Mouse (Mus musculus) G1E (cell line): ENCODE results near the gene Lgals4. TPM values are rescaled to one million over a fixed set of nuclear protein-coding genes. Genes with fewer than 3 reads are reported as not detected.

Experiments used
- ATAC-seq: 2 replicates; pipeline ENCODE4 v1.8.0; 2016; ENCODE audit warnings: mild to moderate bottlenecking; ENCODE audit not compliant: insufficient number of reproducible peaks, poor library complexity, low FRiP score, severe bottlenecking; ENCODE audit errors: extremely low read depth
- DNase-seq: peaks from one replicate; pipeline ENCODE4 v3.0.0; 2012; ENCODE audit warnings: low spot score
- H3K27me3 ChIP-seq: 2 replicates; pipeline ENCODE4 v1.6.1; 2012; ENCODE audit warnings: mild to moderate bottlenecking, low read length, inconsistent platforms; ENCODE audit not compliant: insufficient read depth
- H3K36me3 ChIP-seq: replicated peaks from 2 replicates; pipeline ENCODE3; 2012; ENCODE audit warnings: mild to moderate bottlenecking, inconsistent platforms
- H3K4me1 ChIP-seq: 2 replicates; pipeline ENCODE4 v1.6.1; 2012; ENCODE audit warnings: low read depth, low read length, inconsistent platforms, mixed read lengths; ENCODE audit not compliant: insufficient read depth
- H3K4me3 ChIP-seq: 2 replicates; pipeline ENCODE4 v1.5.1; 2012; ENCODE audit warnings: low read depth, mild to moderate bottlenecking, inconsistent platforms, low read length, moderate library complexity, mixed read lengths
- H3K9me3 ChIP-seq: replicated peaks from 2 replicates; pipeline ENCODE4 v1.6.1; 2012; ENCODE audit warnings: inconsistent platforms
- CTCF ChIP-seq: IDR thresholded peaks from 2 replicates; pipeline ENCODE4 v1.5.1; 2012; ENCODE audit warnings: low read depth, low read length, inconsistent platforms, mixed read lengths
- GATA1 ChIP-seq: IDR thresholded peaks from 2 replicates; pipeline ENCODE4 v1.6.1; 2012; ENCODE audit warnings: borderline replicate concordance, low read length, inconsistent platforms, mixed read lengths
- GATA2 ChIP-seq: IDR thresholded peaks from 2 replicates; pipeline ENCODE4 v1.6.1; 2012; ENCODE audit warnings: low read depth, low read length, inconsistent platforms, borderline replicate concordance
- POLR2AphosphoS5 ChIP-seq: IDR thresholded peaks from 2 replicates; pipeline ENCODE4 v1.6.1; 2012; ENCODE audit warnings: low read depth, low read length, inconsistent platforms; ENCODE audit not compliant: insufficient replicate concordance
- TAL1 ChIP-seq: conservative IDR thresholded peaks from 2 replicates; pipeline ENCODE4 v1.6.1; 2012; ENCODE audit warnings: low read depth, low read length, inconsistent platforms, mixed read lengths
- polyA plus RNA-seq: library from polyadenylated mRNA; stranded (reverse); fragments of >175 nt; gene quantifications from 2 replicates; pipeline ENCODE4 v1.2.3, GENCODE M21; 2012
- total RNA-seq, 2 experiments: library from RNA; stranded (forward) in 1 of 2; stranded (reverse) in 1 of 2; fragments of 200-1000 nt in 1 of 2; fragments of >200 nt in 1 of 2; fragmentation: Nextera tagmentation in 1 of 2; gene quantifications; 2 replicates each; pipeline ENCODE4 v1.2.3; 2014 to 2017

Lgals4 gene
- total and polyA plus RNA-seq, 3 experiments: 0.68 to 3.4 (median 3.0) TPM

- peaks cover 19% of the 10 kb centered on the region for H3K27me3 ChIP-seq
- H3K4me1 ChIP-seq: peaks cover 15% of the 10 kb centered on the region
- peaks cover 7% of the 10 kb centered on the region for H3K9me3 ChIP-seq
- no peak for DNase-seq
- ATAC-seq: no peak
- H3K36me3 ChIP-seq: peaks cover 47% of the 10 kb centered on the region
- TF ChIP-seq TAL1: no peak
- TF ChIP-seq GATA2: no peak
- H3K4me3 ChIP-seq: no peak overlapping the region
These were observed 2.1 kb upstream of the Lgals4 start for GRCm38 (mm10) chr7:28831411-28832125.

- no peak for TF ChIP-seq POLR2AphosphoS5
- no peak for TF ChIP-seq GATA2
- TF ChIP-seq GATA1: no peak
- peaks cover 46% of the 10 kb centered on the region for H3K36me3 ChIP-seq
These were observed 1.5 kb upstream of the Lgals4 start for GRCm38 (mm10) chr7:28832137-28832536.

DNA sequence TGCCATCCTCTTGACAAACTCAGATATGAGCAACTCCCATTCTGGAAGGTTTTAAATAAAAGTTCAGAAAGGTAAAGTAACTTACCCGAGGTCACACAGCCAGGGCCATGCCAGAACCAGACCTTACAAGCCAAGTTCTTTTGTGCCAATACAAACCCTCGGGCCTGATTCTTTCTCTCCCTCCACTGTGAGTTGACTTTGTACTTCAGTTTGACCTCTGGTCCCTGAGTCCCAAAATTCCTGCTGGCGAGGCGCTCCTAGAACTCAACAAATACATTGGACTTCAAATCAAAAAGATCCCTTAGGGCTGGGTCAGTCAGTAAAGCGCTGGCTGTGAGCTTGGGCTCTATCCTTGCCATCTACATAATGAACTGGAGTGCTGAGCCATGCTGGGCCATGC is 3.3 kb downstream of the Lgals4 start:
- TF ChIP-seq GATA1 (no peak), TAL1 (no peak), POLR2AphosphoS5 (no peak), CTCF (no peak), GATA2 (no peak)
- ATAC-seq: no peak
- H3K9me3 ChIP-seq: no peaks in the 10 kb centered on the region
- H3K4me1 ChIP-seq: peaks cover 4% of the 10 kb centered on the region
- no peak for DNase-seq
- peaks cover 37% of the 10 kb centered on the region for H3K27me3 ChIP-seq
- H3K36me3 ChIP-seq: peaks cover 5% of the 10 kb centered on the region
- H3K4me3 ChIP-seq: no peak overlapping the region

More at GRCm38 (mm10) chr7:28832137-28832536, 1.5 kb upstream of the Lgals4 start:
- H3K4me3 ChIP-seq: no peak overlapping the region
- peaks cover 7% of the 10 kb centered on the region for H3K9me3 ChIP-seq
- DNase-seq (no peak), ATAC-seq (no peak)
- peaks cover 25% of the 10 kb centered on the region for H3K27me3 ChIP-seq
- H3K4me1 ChIP-seq: peaks cover 15% of the 10 kb centered on the region

DNA sequence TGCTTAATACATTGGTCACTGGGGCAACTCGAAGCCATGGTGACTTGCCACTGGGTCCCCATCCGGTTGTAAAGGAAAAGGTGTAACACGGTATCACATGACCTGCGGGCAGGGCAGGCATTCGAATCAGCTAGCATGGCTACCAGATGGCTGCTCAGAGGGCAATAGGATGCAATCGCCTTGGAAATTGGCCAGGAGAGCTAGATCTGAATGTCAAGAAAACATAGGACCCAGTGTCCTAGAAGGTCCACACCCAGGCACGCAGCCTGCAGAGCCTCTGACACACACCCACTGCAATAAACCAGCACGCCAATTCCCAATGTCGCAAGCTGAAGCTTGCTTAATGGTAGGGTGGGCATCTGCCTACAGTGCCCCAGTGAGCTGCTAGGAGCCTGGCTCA is 4.7 kb downstream of the Lgals4 start:
- TF ChIP-seq POLR2AphosphoS5: no peak
- no peak for TF ChIP-seq TAL1
- no peak for TF ChIP-seq GATA2
- TF ChIP-seq GATA1: no peak
- no peak for TF ChIP-seq CTCF
- H3K9me3 ChIP-seq: no peaks in the 10 kb centered on the region
- DNase-seq (no peak), ATAC-seq (no peak)
- no peaks in the 10 kb centered on the region; the same call in 1 of the 2 replicates for H3K4me1 ChIP-seq
- peaks cover 39% of the 10 kb centered on the region for H3K27me3 ChIP-seq
- H3K4me3 ChIP-seq: no peak overlapping the region
- H3K36me3 ChIP-seq: no peaks in the 10 kb centered on the region

DNA sequence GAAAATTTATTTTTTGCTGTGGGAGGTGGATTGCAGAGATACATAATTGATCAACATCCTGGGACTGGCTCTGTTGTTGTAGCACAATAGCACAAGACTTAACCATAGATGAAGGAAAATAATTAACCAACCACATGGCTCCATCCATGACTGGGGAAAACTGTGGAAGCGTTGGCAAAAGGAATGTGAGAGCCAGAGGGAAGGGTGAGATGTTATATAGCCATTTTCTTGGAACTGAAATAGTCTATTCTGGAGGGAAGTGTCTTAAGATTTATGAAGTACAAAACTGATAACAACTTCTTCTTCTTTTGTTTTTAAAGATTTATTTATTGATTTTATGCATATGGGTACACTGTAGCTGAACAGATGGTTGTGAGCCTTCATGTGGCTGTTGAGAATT is 13.6 kb downstream of the Lgals4 start:
- Histone ChIP-seq H3K27me3 (peaks cover 19% of the 10 kb centered on the region), H3K4me1 (no peaks in the 10 kb centered on the region; the same call in 1 of the 2 replicates), H3K36me3 (no peaks in the 10 kb centered on the region), H3K9me3 (no peaks in the 10 kb centered on the region), H3K4me3 (no peak overlapping the region)
- no peak for ATAC-seq
- no peak for DNase-seq
- TF ChIP-seq TAL1: no peak
- TF ChIP-seq GATA2: no peak
- no peak for TF ChIP-seq POLR2AphosphoS5
- no peak for TF ChIP-seq CTCF
- no peak for TF ChIP-seq GATA1

- TF ChIP-seq GATA1 (no peak), TAL1 (no peak), GATA2 (no peak), POLR2AphosphoS5 (no peak), CTCF (no peak)
- no peak overlapping the region for H3K4me3 ChIP-seq
- H3K4me1 ChIP-seq: no peaks in the 10 kb centered on the region
- H3K36me3 ChIP-seq: no peaks in the 10 kb centered on the region
- ATAC-seq (no peak), DNase-seq (no peak)
- no peaks in the 10 kb centered on the region for H3K9me3 ChIP-seq
- peaks cover 21% of the 10 kb centered on the region for H3K27me3 ChIP-seq
These were observed 16.1 kb downstream of the Lgals4 start for GRCm38 (mm10) chr7:28849700-28850236.

- H3K4me3 ChIP-seq: no peak overlapping the region
- no peak for ATAC-seq
These were observed 17.0 kb downstream of the Lgals4 start for GRCm38 (mm10) chr7:28850642-28851041.

More at GRCm38 (mm10) chr7:28850642-28851041, 17.0 kb downstream of the Lgals4 start:
- Histone ChIP-seq H3K36me3 (no peaks in the 10 kb centered on the region), H3K27me3 (peaks cover 21% of the 10 kb centered on the region), H3K4me1 (no peaks in the 10 kb centered on the region), H3K9me3 (no peaks in the 10 kb centered on the region)
- DNase-seq: no peak
- TF ChIP-seq TAL1 (no peak), GATA2 (no peak), CTCF (no peak), GATA1 (no peak)
